Mouse (Mus musculus): Measurements from ENCODE around the gene Serpina1f. TPM values are rescaled to one million over a fixed set of nuclear protein-coding genes. Genes with fewer than 3 reads are reported as not detected.
"Not testable (repeated sequence)": the region's sequence is repeated elsewhere in the genome, so short reads cannot be mapped to it uniquely, and the experiment has no call there.

Serpina1f gene
- polyA plus RNA-seq, 1 experiment from 2014 or later, result not detected

- Histone ChIP-seq H3K9ac (no peak overlapping the region), H3K27ac (ENCODE audit: low read depth) (no peak overlapping the region), H3K4me3 (ENCODE audit: low read depth, low read length) (no peak overlapping the region), H3K9me3 (ENCODE audit: low read depth, low read length) (no peaks in the 10 kb centered on the region), H3K27me3 (ENCODE audit: insufficient read depth, low read length) (no peaks in the 10 kb centered on the region), H3K4me2 (no peak overlapping the region), H3K36me3 (ENCODE audit: insufficient read depth) (no peaks in the 10 kb centered on the region), H3K4me1 (ENCODE audit: insufficient read depth) (no peaks in the 10 kb centered on the region)
- DNase-seq (no peak), ATAC-seq (ENCODE audit: insufficient read depth) (no peak)
- TF ChIP-seq CTCF (IDR thresholded peaks at IDR 0.05; ENCODE audit: low read depth), result no peak
- WGBS, result 63% methylated on average over 2 of the region's 2 CpGs
Observed at GRCm38 (mm10) chr12:103681739-103682138, 13.6 kb downstream of the Serpina1f start.

GRCm38 (mm10) chr12:103681169-103681568 is 14.2 kb downstream of the Serpina1f start:
- DNase-seq (no peak), ATAC-seq (ENCODE audit: insufficient read depth) (no peak)
- TF ChIP-seq CTCF (IDR thresholded peaks at IDR 0.05; ENCODE audit: low read depth), result no peak
- H3K9me3 ChIP-seq (ENCODE audit: low read depth, low read length), result no peaks in the 10 kb centered on the region
- H3K36me3 ChIP-seq (ENCODE audit: insufficient read depth), result no peaks in the 10 kb centered on the region
- no peak overlapping the region for H3K4me3 ChIP-seq (ENCODE audit: low read depth, low read length)
- WGBS, result 70% methylated on average over 2 of the region's 2 CpGs
- H3K4me2 ChIP-seq, result no peak overlapping the region
- no peaks in the 10 kb centered on the region for H3K4me1 ChIP-seq (ENCODE audit: insufficient read depth)
- H3K27ac ChIP-seq (ENCODE audit: low read depth), result no peak overlapping the region
- H3K9ac ChIP-seq, result no peak overlapping the region
- H3K27me3 ChIP-seq (ENCODE audit: insufficient read depth, low read length), result no peaks in the 10 kb centered on the region

GRCm38 (mm10) chr12:103679853-103680252 is 15.5 kb downstream of the Serpina1f start:
- not testable (repeated sequence) for H3K27me3 ChIP-seq (ENCODE audit: insufficient read depth, low read length); ATAC-seq (ENCODE audit: insufficient read depth); H3K9me3 ChIP-seq (ENCODE audit: low read depth, low read length); H3K9ac ChIP-seq; H3K4me1 ChIP-seq (ENCODE audit: insufficient read depth); H3K4me3 ChIP-seq (ENCODE audit: low read depth, low read length); DNase-seq; H3K4me2 ChIP-seq; H3K36me3 ChIP-seq (ENCODE audit: insufficient read depth); H3K27ac ChIP-seq (ENCODE audit: low read depth)
- WGBS, result 93% methylated on average over 1 of the region's 1 CpGs

GRCm38 (mm10) chr12:103676039-103676438 is 19.3 kb downstream of the Serpina1f start, which contains the start of gene Serpina16:
Gene Serpina16 (minus strand): TSS chr12:103676139.
- H3K36me3 ChIP-seq (ENCODE audit: insufficient read depth), result no peaks in the 10 kb centered on the region
- no peaks in the 10 kb centered on the region for H3K27me3 ChIP-seq (ENCODE audit: insufficient read depth, low read length)
- no peak for DNase-seq
- no peaks in the 10 kb centered on the region for H3K4me1 ChIP-seq (ENCODE audit: insufficient read depth)
- no peak within 1 kb of the TSS for H3K9ac ChIP-seq
- TF ChIP-seq CTCF (IDR thresholded peaks at IDR 0.05; ENCODE audit: low read depth), result no peak
- no peak within 1 kb of the TSS for H3K4me2 ChIP-seq
- no peak for ATAC-seq (ENCODE audit: insufficient read depth)
- H3K9me3 ChIP-seq (ENCODE audit: low read depth, low read length), result no peaks in the 10 kb centered on the region
- 88% methylated on average over 1 of the region's 1 CpGs for WGBS
- no peak within 1 kb of the TSS for H3K27ac ChIP-seq (ENCODE audit: low read depth)
- H3K4me3 ChIP-seq (ENCODE audit: low read depth, low read length), result no peak within 1 kb of the TSS

GRCm38 (mm10) chr12:103673179-103673578 is 22.1 kb downstream of the Serpina1f start:
- Histone ChIP-seq H3K9ac (no peak overlapping the region), H3K27me3 (ENCODE audit: insufficient read depth, low read length) (no peaks in the 10 kb centered on the region), H3K36me3 (ENCODE audit: insufficient read depth) (no peaks in the 10 kb centered on the region), H3K4me1 (ENCODE audit: insufficient read depth) (peaks cover 5% of the 10 kb centered on the region; the same call in 1 of the 2 replicates), H3K27ac (ENCODE audit: low read depth) (no peak overlapping the region), H3K4me2 (no peak overlapping the region), H3K4me3 (ENCODE audit: low read depth, low read length) (no peak overlapping the region), H3K9me3 (ENCODE audit: low read depth, low read length) (no peaks in the 10 kb centered on the region)
- ATAC-seq (ENCODE audit: insufficient read depth), result peak; percentile 40; the same call in 1 of the 2 replicates
- TF ChIP-seq CTCF (IDR thresholded peaks at IDR 0.05; ENCODE audit: low read depth), result no peak
- DNase-seq, result peak; percentile 83
- WGBS, result 63% methylated on average over 2 of the region's 2 CpGs

GRCm38 (mm10) chr12:103671483-103671882 is 23.8 kb downstream of the Serpina1f start:
- Histone ChIP-seq H3K4me3 (ENCODE audit: low read depth, low read length) (no peak overlapping the region), H3K27ac (ENCODE audit: low read depth) (peak overlapping the region; percentile 48), H3K27me3 (ENCODE audit: insufficient read depth, low read length) (no peaks in the 10 kb centered on the region), H3K9me3 (ENCODE audit: low read depth, low read length) (no peaks in the 10 kb centered on the region), H3K9ac (no peak overlapping the region), H3K4me2 (no peak overlapping the region), H3K36me3 (ENCODE audit: insufficient read depth) (no peaks in the 10 kb centered on the region), H3K4me1 (ENCODE audit: insufficient read depth) (peaks cover 5% of the 10 kb centered on the region; the same call in 1 of the 2 replicates)
- 53% methylated on average over 3 of the region's 3 CpGs for WGBS
- TF ChIP-seq CTCF (IDR thresholded peaks at IDR 0.05; ENCODE audit: low read depth), result no peak
- DNase-seq (peak; percentile 26), ATAC-seq (ENCODE audit: insufficient read depth) (peak; percentile 66; the same call in 1 of the 2 replicates)

- Histone ChIP-seq H3K36me3 (ENCODE audit: insufficient read depth) (no peaks in the 10 kb centered on the region), H3K4me2 (no peak overlapping the region), H3K4me1 (ENCODE audit: insufficient read depth) (peaks cover 5% of the 10 kb centered on the region; the same call in 1 of the 2 replicates), H3K9me3 (ENCODE audit: low read depth, low read length) (no peaks in the 10 kb centered on the region), H3K27ac (ENCODE audit: low read depth) (peak overlapping the region; percentile 48; the same call in 1 of the 2 replicates), H3K4me3 (ENCODE audit: low read depth, low read length) (no peak overlapping the region), H3K9ac (no peak overlapping the region), H3K27me3 (ENCODE audit: insufficient read depth, low read length) (no peaks in the 10 kb centered on the region)
- WGBS, result 34% methylated on average over 2 of the region's 2 CpGs
- ATAC-seq (ENCODE audit: insufficient read depth) (peak; percentile 88), DNase-seq (peak; percentile 58)
- no peak for TF ChIP-seq CTCF (IDR thresholded peaks at IDR 0.05; ENCODE audit: low read depth)
Observed at GRCm38 (mm10) chr12:103670964-103671363, 24.4 kb downstream of the Serpina1f start.
